Mouse (Mus musculus): ENCODE measurements around the gene Pet100.

DNA sequence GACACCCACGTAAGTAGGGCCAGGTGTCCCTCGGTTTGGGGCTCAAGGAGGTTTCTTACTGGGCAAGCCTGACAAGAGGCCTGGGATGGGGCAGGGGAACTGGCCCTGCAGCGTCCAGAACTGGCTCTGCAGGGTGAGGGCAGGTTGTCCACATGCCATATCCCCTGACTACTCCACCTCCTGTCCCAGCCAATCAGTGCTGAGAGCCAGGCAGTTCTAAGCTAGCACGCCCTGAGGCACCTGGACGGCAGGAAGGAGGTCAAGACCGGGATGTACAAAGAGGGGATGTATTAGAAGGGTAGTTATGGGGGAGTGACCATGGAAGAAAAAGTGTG lies 11.6 kb upstream of the Pet100 start:
- no peak for TF ChIP-seq CTCF (IDR thresholded peaks at IDR 0.05; ENCODE audit: low read depth)
- TF ChIP-seq EP300 (IDR thresholded peaks at IDR 0.05; ENCODE audit: low read depth), result no peak

Measured in liver, postnatal 0 days (tissue).